Mouse (Mus musculus) forebrain, embryonic 14.5 days (tissue): Measurements from ENCODE around the gene Bnip2. TPM values are rescaled to one million over a fixed set of nuclear protein-coding genes. Genes with fewer than 3 reads are reported as not detected.
A peak's percentile ranks its signal among the peaks of the same experiment; 100 is the strongest.

ENCODE experiments used
- ATAC-seq: fragments of 200-750 bp; cut with Nextera tagmentation; 2 replicates; pipeline ENCODE4 v1.8.0; 2017; ENCODE audit warnings: mild to moderate bottlenecking, moderate library complexity
- DNase-seq: peaks from one replicate; pipeline ENCODE4 v3.0.0-alpha.2; 2015; ENCODE audit warnings: low spot score
- H3K27ac ChIP-seq: fragments of 300-500 bp; sonication (generic); 2 replicates; pipeline ENCODE4 v1.5.1; 2014; ENCODE audit warnings: low read depth, mild to moderate bottlenecking, control low read depth, low read length, moderate library complexity
- H3K27me3 ChIP-seq: fragments of 300-500 bp; sonication (generic); replicated peaks from 2 replicates; pipeline ENCODE4 v1.6.1; 2014; ENCODE audit warnings: low read length, control low read depth, mixed read lengths; ENCODE audit not compliant: control insufficient read depth, insufficient read depth
- H3K36me3 ChIP-seq: fragments of 300-500 bp; sonication (generic); 2 replicates; pipeline ENCODE4 v1.6.1; 2014; ENCODE audit warnings: low read length, control low read depth; ENCODE audit not compliant: control insufficient read depth, insufficient read depth
- H3K4me1 ChIP-seq: fragments of 300-500 bp; sonication (generic); 2 replicates; pipeline ENCODE4 v1.6.1; 2014; ENCODE audit warnings: antibody characterized with exemption, low read length, control low read depth; ENCODE audit not compliant: control insufficient read depth, insufficient read depth
- H3K4me2 ChIP-seq: fragments of 300-500 bp; sonication (generic); 2 replicates; pipeline ENCODE4 v1.6.1; 2014; ENCODE audit warnings: mild to moderate bottlenecking, control low read depth, low read length
- H3K4me3 ChIP-seq: fragments of 300-500 bp; sonication (generic); 2 replicates; pipeline ENCODE4 v1.5.1; 2014; ENCODE audit warnings: low read depth, low read length, control low read depth
- H3K9ac ChIP-seq: fragments of 300-500 bp; sonication (generic); 2 replicates; pipeline ENCODE4 v1.6.1; 2014; ENCODE audit warnings: mild to moderate bottlenecking, low read length, control low read depth, moderate library complexity
- H3K9me3 ChIP-seq: fragments of 300-500 bp; sonication (generic); replicated peaks from 2 replicates; pipeline ENCODE4 v1.6.1; 2016; ENCODE audit warnings: low read length, control low read depth, mixed read lengths; ENCODE audit not compliant: control insufficient read depth
- WGBS: fragments of 180-500 bp; shearing (Covaris S2); extraction: QIAGEN DNeasy Blood & Tissue Kit; methylation state at CpG from one replicate; pipeline ENCODE4 v1.1.7; 2014; 5-methylcytosine and 5-hydroxymethylcytosine counted together
- polyA plus RNA-seq: library from polyadenylated mRNA; unstranded; fragments of >200 nt; fragmentation: Nextera tagmentation; extraction: Ambion mirVana; gene quantifications from 2 replicates; pipeline ENCODE4 v1.2.1, GENCODE M21; 2014

Gene Bnip2
- polyA plus RNA-seq: 115 and 116 TPM in 2 replicates

- Histone ChIP-seq H3K4me1 (peaks cover 11% of the 10 kb centered on the region), H3K27ac (peak within 1 kb of the TSS; percentile 90), H3K4me2 (peak within 1 kb of the TSS; percentile 65), H3K36me3 (peaks cover 17% of the 10 kb centered on the region), H3K27me3 (0 out of 2 replicates have a peak, but pooled peaks cover 2% of the 10 kb centered on the region), H3K9ac (peak within 1 kb of the TSS; percentile 99), H3K9me3 (no peaks in the 10 kb centered on the region), H3K4me3 (peak within 1 kb of the TSS; percentile 98)
- ATAC-seq (peak; percentile 88), DNase-seq (peak; percentile 96)
- WGBS: under 1% methylated on average over 68 of the region's 76 CpGs
These were observed at the start of gene Bnip2 for GRCm38 (mm10) chr9:69989303-69990121. TSS of gene Bnip2 (plus strand) at chr9:69989466.

- 88% methylated on average over 7 of the region's 7 CpGs for WGBS
- no peaks in the 10 kb centered on the region for H3K27me3 ChIP-seq
- no peaks in the 10 kb centered on the region for H3K36me3 ChIP-seq
- ATAC-seq: no peak
- H3K9ac ChIP-seq: no peak overlapping the region
- DNase-seq: no peak
- H3K9me3 ChIP-seq: no peaks in the 10 kb centered on the region
- H3K4me1 ChIP-seq: no peaks in the 10 kb centered on the region
- no peak overlapping the region for H3K4me3 ChIP-seq
- H3K27ac ChIP-seq: no peak overlapping the region
- no peak overlapping the region for H3K4me2 ChIP-seq
These were observed 48.3 kb upstream of the Bnip2 start for GRCm38 (mm10) chr9:69940839-69941490.

DNA sequence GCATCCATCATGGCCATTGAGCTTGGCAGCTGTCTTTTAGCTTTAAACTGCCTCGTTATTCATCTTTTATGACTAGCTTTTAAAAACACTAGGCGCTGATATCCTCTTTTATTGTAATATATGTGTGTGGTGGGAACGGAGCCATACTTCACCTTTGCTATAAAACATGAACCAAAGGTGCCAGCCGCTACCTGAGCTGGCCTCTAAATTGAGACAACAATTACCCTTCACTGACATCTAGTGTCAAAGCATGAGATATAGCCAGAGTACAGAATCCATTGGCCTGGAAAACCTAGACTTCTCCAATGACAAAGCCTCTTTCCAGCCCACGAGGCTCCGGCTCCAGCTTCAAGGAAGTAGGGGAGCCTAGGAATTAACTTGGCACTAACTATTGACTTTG lies 47.7 kb upstream of the Bnip2 start:
- DNase-seq (peak; percentile 16), ATAC-seq (no peak)
- Histone ChIP-seq H3K4me3 (no peak overlapping the region), H3K4me1 (no peaks in the 10 kb centered on the region), H3K4me2 (no peak overlapping the region), H3K36me3 (no peaks in the 10 kb centered on the region), H3K9ac (no peak overlapping the region), H3K9me3 (no peaks in the 10 kb centered on the region), H3K27ac (no peak overlapping the region), H3K27me3 (no peaks in the 10 kb centered on the region)
- WGBS: 73% methylated on average over 6 of the region's 6 CpGs

DNA sequence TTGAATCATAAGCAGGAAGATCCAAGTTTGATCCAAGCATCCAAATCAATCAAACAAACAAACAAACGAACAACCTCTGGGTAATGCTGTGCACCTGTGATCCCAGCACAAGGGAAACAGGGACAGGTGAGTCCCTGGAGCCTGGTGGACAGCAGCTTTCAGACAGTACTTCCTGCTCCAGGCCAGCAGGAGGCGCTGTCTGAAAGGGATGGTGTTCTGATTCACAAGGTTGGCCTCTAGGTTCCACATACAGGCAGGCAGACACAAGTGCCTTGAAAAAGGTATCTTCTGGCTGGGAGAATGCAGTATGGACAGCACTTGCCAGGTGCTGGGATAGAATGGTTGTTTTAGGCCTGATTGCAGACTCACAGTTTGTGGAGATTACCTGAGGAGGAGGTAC lies 40.3 kb upstream of the Bnip2 start:
- no peak overlapping the region for H3K4me2 ChIP-seq
- H3K36me3 ChIP-seq: no peaks in the 10 kb centered on the region
- no peak overlapping the region for H3K4me3 ChIP-seq
- 15% methylated on average over 2 of the region's 2 CpGs for WGBS
- no peaks in the 10 kb centered on the region for H3K27me3 ChIP-seq
- H3K9ac ChIP-seq: no peak overlapping the region
- H3K4me1 ChIP-seq: no peaks in the 10 kb centered on the region
- DNase-seq: peak; percentile 34
- H3K27ac ChIP-seq: no peak overlapping the region
- no peaks in the 10 kb centered on the region for H3K9me3 ChIP-seq
- no peak for ATAC-seq

- Histone ChIP-seq H3K27ac (no peak overlapping the region), H3K4me2 (no peak overlapping the region), H3K4me1 (no peaks in the 10 kb centered on the region), H3K9me3 (no peaks in the 10 kb centered on the region), H3K27me3 (no peaks in the 10 kb centered on the region), H3K9ac (no peak overlapping the region), H3K4me3 (no peak overlapping the region), H3K36me3 (no peaks in the 10 kb centered on the region)
- ATAC-seq: no peak
- DNase-seq: no peak
- 92% methylated on average over 4 of the region's 4 CpGs for WGBS
These were observed 39.6 kb upstream of the Bnip2 start for GRCm38 (mm10) chr9:69949641-69950040.

DNA sequence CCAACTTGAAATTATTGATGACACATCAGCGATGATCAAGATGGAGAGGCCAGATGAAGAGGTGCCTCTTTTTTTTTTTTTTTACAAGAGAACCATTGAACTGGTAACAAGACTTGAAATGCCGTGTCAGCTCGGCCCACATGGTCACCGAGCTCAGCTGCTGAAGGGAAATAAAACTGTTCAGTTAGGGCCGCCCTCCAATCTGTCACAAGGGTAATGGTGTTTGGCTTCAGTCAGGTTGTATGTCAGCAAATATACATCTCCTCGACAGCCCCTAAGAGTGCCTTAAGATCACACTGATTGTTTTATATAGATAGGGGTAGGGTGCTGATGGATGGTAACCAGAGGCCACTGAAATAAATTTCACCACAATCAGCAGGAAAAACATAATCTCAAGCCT lies 28.3 kb upstream of the Bnip2 start:
- no peaks in the 10 kb centered on the region for H3K9me3 ChIP-seq
- no peaks in the 10 kb centered on the region for H3K4me1 ChIP-seq
- 86% methylated on average over 6 of the region's 6 CpGs for WGBS
- no peaks in the 10 kb centered on the region for H3K27me3 ChIP-seq
- H3K27ac ChIP-seq: no peak overlapping the region
- H3K4me3 ChIP-seq: no peak overlapping the region
- no peak for ATAC-seq
- H3K9ac ChIP-seq: no peak overlapping the region
- no peaks in the 10 kb centered on the region for H3K36me3 ChIP-seq
- no peak for DNase-seq
- no peak overlapping the region for H3K4me2 ChIP-seq

DNA sequence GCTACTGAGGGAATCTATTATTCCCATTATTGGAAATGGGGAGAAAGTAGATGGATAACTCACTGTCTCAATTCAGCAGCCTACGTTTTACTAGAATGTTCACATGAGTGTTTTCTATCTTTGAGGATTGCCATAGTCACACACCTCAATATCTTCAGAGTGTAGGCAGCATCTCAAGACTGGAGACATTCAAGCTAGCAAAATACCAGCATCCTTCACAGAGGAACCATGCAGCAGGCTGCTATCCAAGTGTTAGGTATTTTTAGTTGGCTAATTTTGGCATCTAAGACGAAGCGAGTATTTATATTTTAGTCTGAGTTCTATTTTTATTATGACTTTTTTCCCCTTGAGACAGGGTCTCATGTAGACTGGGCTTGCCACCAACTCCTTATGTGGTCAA lies 24.9 kb upstream of the Bnip2 start:
- Histone ChIP-seq H3K4me2 (no peak overlapping the region), H3K27me3 (no peaks in the 10 kb centered on the region), H3K4me1 (no peaks in the 10 kb centered on the region), H3K27ac (no peak overlapping the region), H3K4me3 (no peak overlapping the region), H3K9me3 (no peaks in the 10 kb centered on the region), H3K9ac (no peak overlapping the region), H3K36me3 (no peaks in the 10 kb centered on the region)
- DNase-seq (no peak), ATAC-seq (no peak)
- 87% methylated on average over 3 of the region's 3 CpGs for WGBS

- Histone ChIP-seq H3K9ac (no peak overlapping the region), H3K4me1 (peaks cover 3% of the 10 kb centered on the region), H3K4me3 (no peak overlapping the region), H3K27ac (no peak overlapping the region), H3K27me3 (0 out of 2 replicates have a peak, but pooled peaks cover 2% of the 10 kb centered on the region), H3K4me2 (no peak overlapping the region), H3K36me3 (no peaks in the 10 kb centered on the region), H3K9me3 (no peaks in the 10 kb centered on the region)
- ATAC-seq (no peak), DNase-seq (no peak)
- 79% methylated on average over 1 of the region's 1 CpGs for WGBS
These were observed 3.7 kb upstream of the Bnip2 start for GRCm38 (mm10) chr9:69985526-69985925.

DNA sequence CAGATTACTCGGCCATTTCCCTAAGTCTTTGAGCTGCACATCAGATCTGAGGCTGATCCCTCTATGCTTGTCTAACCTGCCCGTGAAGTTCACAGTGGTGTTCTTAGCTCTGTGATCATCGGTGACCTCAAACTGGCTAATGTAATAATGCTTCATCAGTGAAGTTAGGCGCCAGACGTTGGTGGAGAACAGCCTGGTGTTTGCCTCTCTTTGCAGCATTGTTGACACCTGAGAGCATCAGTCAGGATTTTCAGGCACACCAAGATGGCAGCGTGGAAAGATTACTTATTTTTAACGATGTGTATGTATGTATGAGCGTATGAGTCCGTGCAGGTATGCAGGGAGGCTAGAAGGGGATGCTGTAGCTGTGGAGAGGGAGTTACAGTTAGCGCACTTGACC lies 3.2 kb upstream of the Bnip2 start:
- H3K36me3 ChIP-seq: no peaks in the 10 kb centered on the region
- no peak overlapping the region for H3K9ac ChIP-seq
- no peak overlapping the region for H3K4me2 ChIP-seq
- DNase-seq (no peak), ATAC-seq (no peak)
- H3K27ac ChIP-seq: no peak overlapping the region
- H3K4me3 ChIP-seq: no peak overlapping the region
- H3K4me1 ChIP-seq: peaks cover 8% of the 10 kb centered on the region
- H3K27me3 ChIP-seq: 0 out of 2 replicates have a peak, but pooled peaks cover 2% of the 10 kb centered on the region
- H3K9me3 ChIP-seq: no peaks in the 10 kb centered on the region
- 83% methylated on average over 10 of the region's 10 CpGs for WGBS
